Comparison of ENCODE assay signal across 9 mouse cellular contexts in the genomic region with DNA sequence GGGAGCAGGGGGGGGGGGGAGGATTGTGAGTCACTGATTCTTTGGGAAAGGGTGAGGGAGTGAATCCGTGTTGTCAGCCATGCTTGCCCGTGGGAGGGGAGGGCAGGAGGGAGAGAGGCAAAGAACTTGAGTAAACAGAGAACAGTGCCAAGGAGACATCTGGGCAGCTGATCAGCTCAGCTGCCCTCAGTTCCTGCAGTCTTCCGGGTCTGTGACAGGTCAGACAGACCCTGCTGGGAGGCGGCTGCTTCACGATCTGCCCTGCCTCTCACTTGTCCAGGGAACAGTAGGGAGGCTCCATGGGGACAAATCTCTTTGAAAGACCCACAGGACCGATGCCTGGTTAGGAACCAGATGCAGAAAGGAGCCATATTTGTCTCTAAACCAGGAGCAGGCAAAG. TPM values are rescaled to one million over a fixed set of nuclear protein-coding genes. Genes with fewer than 3 reads are reported as not detected.
DNase-seq lines count a peak whose midpoint lies in the region; ATAC-seq and TF ChIP-seq lines count a peak whose summit lies in the region.
"Had no signal": no experiment of that assay in that cellular context is flagged by ENCODE, and none has a peak within 500 bp of the region (broad histone marks: within the 10 kb centered on the region; RNA-seq: fewer than 3 reads in every experiment).

No protein-coding gene starts in this region.

- H3K4me3 ChIP-seq in forebrain, embryonic 10.5 days, result no peak overlapping the region
- H3K4me3 ChIP-seq in forebrain, embryonic 12.5 days (replicated peaks), result no peak overlapping the region
- H3K4me3 ChIP-seq in lung, adult 2 months (replicated peaks; ENCODE audit: extremely low read depth, low read depth, low read length), result no peak overlapping the region
- no peak overlapping the region for H3K4me3 ChIP-seq in stomach, embryonic 15.5 days (replicated peaks)
- H3K4me3 ChIP-seq: erythroblast, embryonic 14.5 days had no signal

- WGBS in forebrain, embryonic 10.5 days, result 9% methylated on average over 6 of the region's 6 CpGs
- WGBS in forebrain, embryonic 12.5 days, result 9% methylated on average over 6 of the region's 6 CpGs
- 7% methylated on average over 6 of the region's 6 CpGs for WGBS in lung, adult 2 months
- 11% methylated on average over 6 of the region's 6 CpGs for WGBS in stomach, embryonic 15.5 days

- no peak for TF ChIP-seq POLR2A in lung, adult 2 months (IDR thresholded peaks at IDR 0.05; ENCODE audit: borderline replicate concordance, extremely low read depth, low read depth, low read length)

- no peak for DNase-seq in forebrain, embryonic 10.5 days (ENCODE audit: extremely low spot score, low spot score)
- peak; percentile 45 to 59 for DNase-seq in cerebellum, postnatal 14 days
- DNase-seq in lung, adult 2 months, result peak; percentile 13
- DNase-seq in thymus, adult 18-20 months, result no peak
- no peak for DNase-seq in urinary bladder, postnatal 10 days (ENCODE audit: low spot score)

- H3K27ac ChIP-seq in forebrain, embryonic 10.5 days, result peak overlapping the region; percentile 51; the same call in 1 of the 2 replicates
- no peak overlapping the region for H3K27ac ChIP-seq in forebrain, embryonic 12.5 days
- no peak overlapping the region for H3K27ac ChIP-seq in stomach, embryonic 15.5 days

- no peak overlapping the region for H3K9ac ChIP-seq in forebrain, embryonic 12.5 days
- no peak overlapping the region for H3K9ac ChIP-seq in stomach, embryonic 15.5 days

- no peak for ATAC-seq in forebrain, embryonic 12.5 days (ENCODE audit: low FRiP score)
- ATAC-seq in hematopoietic stem cell, adult 5-6 weeks (replicated peaks in 1 of 2; ENCODE audit: insufficient read depth in 1 of 2, low FRiP score in 2 of 2, low TSS enrichment in 1 of 2, low read depth in 1 of 2, poor library complexity in 2 of 2, severe bottlenecking in 2 of 2), result peak; percentile 17 to 38; a peak in 2 of 4 replicates
- ATAC-seq in stomach, embryonic 15.5 days (ENCODE audit: insufficient read depth, low FRiP score, low read depth), result 0 out of 2 replicates have a peak, but pooled peaks have one; percentile 50

- H3K4me2 ChIP-seq in forebrain, embryonic 12.5 days, result no peak overlapping the region
- H3K4me2 ChIP-seq in stomach, embryonic 15.5 days, result no peak overlapping the region; the same call in 1 of the 2 replicates

- H3K36me3 ChIP-seq in forebrain, embryonic 10.5 days (replicated peaks), result no peaks in the 10 kb centered on the region
- H3K36me3 ChIP-seq in forebrain, embryonic 12.5 days (replicated peaks), result no peaks in the 10 kb centered on the region
- H3K36me3 ChIP-seq in stomach, embryonic 15.5 days, result no peaks in the 10 kb centered on the region

- H3K9me3 ChIP-seq in forebrain, embryonic 10.5 days, result no peaks in the 10 kb centered on the region
- H3K9me3 ChIP-seq in forebrain, embryonic 12.5 days, result no peaks in the 10 kb centered on the region
- no peaks in the 10 kb centered on the region for H3K9me3 ChIP-seq in stomach, embryonic 15.5 days

- H3K4me1 ChIP-seq in forebrain, embryonic 10.5 days, result peaks cover 11% of the 10 kb centered on the region
- peaks cover 5% of the 10 kb centered on the region for H3K4me1 ChIP-seq in forebrain, embryonic 12.5 days
- H3K4me1 ChIP-seq in lung, adult 2 months (ENCODE audit: control insufficient read depth, insufficient read depth, low read length), result no peaks in the 10 kb centered on the region
- 0 out of 2 replicates have a peak, but pooled peaks cover 9% of the 10 kb centered on the region for H3K4me1 ChIP-seq in stomach, embryonic 15.5 days

- H3K27me3 ChIP-seq in forebrain, embryonic 10.5 days (ENCODE audit: poor library complexity, severe bottlenecking), result peaks cover 17% of the 10 kb centered on the region
- H3K27me3 ChIP-seq in forebrain, embryonic 12.5 days, result peaks cover 4% of the 10 kb centered on the region; the same call in 1 of the 2 replicates
- H3K27me3 ChIP-seq in stomach, embryonic 15.5 days (replicated peaks), result no peaks in the 10 kb centered on the region

- TF ChIP-seq CTCF in lung, adult 2 months (IDR thresholded peaks at IDR 0.05; ENCODE audit: insufficient read depth, low read length), result no peak

RNA-seq across cellular contexts. Expression of gene Odc1, which starts 31.4 kb away (rescaled TPM):
- 344 and 385 TPM in 2 replicates for polyA plus RNA-seq in forebrain, embryonic 10.5 days (2016; fragmentation: Nextera tagmentation; extraction: Ambion mirVana)
- polyA plus RNA-seq in forebrain, embryonic 12.5 days (2016; fragmentation: Nextera tagmentation; extraction: Ambion mirVana), result 291 and 318 TPM in 2 replicates
- 385 and 563 TPM in 2 replicates for total RNA-seq in hematopoietic stem cell, adult 5-6 weeks (2017)
- 48.1 and 59.5 TPM in 2 replicates for polyA plus RNA-seq in lung, adult 2 months (2012; rRNA removed)
- polyA plus RNA-seq in stomach, embryonic 15.5 days (2015; fragmentation: Nextera tagmentation; extraction: Ambion mirVana), result 201 and 209 TPM in 2 replicates

Comparison
In these comparisons a context has a peak if more than half of its experiments do, and no peak if none do; other contexts are left out.
1. DNase-seq: peak in cerebellum, postnatal 14 days (2 of 2) and lung, adult 2 months (single experiment); none in forebrain, embryonic 10.5 days (single experiment), thymus, adult 18-20 months (0 of 2) and urinary bladder, postnatal 10 days (single experiment).